Mouse (Mus musculus): ENCODE data around the gene Cpeb2.

Cpeb2 gene

DNA sequence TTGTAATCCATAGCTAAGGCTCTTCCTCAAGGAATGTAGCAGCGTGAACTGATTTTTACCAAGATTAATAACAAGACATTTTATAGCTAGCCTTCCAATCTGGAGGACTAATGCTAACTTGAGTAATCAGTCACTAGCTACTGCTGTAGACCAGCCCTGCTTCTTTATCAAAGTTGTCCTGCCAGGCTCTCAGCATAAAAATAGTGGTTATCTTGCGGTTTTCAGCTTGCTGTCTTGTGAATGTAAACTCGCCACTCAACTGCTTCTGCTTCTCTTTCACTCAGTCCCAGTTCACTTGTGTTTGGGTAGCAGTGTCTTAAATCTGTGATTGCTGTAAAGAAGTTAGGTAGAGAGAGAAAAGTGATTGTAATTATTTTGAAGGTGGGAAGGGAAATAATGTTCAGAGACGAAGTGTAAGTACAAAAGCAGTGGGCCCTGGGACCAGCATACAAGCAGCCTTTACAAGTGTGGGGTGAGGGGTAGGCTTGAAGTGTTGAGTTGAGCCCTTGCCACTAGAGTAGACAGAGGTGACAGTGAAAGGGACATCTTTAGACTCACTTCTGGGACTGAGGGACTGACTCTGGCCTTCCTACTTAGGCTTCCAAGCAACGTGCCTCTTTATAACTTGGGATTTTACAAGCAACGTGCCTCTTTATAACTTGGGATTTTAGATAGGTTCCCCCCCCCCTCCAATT is 6.3 kb downstream of the Cpeb2 start:
- DNase-seq (ENCODE audit: low read depth, low spot score), result no peak

DNA sequence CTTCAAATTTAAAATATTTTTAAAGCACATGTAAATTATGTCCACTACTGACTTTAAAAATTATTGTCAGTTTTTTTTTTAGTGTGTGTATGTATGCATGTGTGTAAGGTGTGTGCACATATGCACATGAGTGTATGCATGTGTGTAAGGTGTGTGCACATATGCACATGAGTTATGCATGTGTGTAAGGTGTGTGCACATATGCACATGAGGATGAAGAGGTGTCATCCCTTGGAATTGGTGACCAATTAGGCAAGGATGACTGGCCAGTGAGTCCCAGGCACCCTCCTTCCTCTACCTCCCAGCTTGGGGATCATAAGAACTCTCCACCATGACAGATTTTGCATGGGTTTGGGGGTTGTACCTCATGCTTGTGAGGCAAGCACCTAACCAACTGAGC is 7.8 kb downstream of the Cpeb2 start:
- no peak for DNase-seq (ENCODE audit: low read depth, low spot score)

DNA sequence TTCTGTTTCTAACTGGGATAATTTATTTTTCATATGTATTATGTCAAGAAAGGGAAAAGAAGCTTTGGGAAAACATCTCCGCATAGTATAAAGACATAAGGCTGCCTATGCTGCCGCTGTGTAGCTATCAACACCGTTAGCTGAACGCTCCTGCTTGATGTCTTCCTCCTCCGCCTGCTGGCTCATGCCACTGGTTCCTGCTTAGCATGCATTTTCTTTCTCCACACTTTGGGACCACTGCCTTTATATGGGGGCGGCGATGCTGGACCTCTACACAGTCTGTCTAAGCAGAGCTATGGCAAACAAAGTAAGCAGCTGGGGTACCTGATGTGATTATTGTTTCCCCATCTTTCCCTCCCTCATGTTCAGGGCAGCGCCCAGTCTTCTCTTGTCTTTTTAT is 13.3 kb downstream of the Cpeb2 start:
- DNase-seq (ENCODE audit: low read depth, low spot score), result no peak

DNA sequence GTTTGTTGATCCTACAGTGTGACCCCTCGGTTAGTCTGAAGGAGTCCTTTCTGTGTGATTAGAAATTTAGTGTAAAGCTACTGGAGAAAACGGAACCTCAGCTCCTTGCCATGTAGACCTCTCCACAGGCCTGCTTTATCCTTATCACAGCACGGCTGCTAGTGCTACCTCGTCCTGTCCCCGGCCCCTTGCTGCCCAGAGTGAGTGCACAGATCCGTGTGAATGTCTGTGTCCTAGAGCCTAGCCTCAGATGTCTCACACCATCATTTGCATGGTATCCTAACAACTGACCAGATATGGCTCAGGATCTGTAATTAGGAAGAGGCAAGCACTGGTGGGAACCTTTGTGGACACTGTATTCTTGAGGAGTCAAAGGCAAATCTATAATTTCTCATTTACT is 14.0 kb downstream of the Cpeb2 start:
- DNase-seq (ENCODE audit: low read depth, low spot score), result no peak

DNA sequence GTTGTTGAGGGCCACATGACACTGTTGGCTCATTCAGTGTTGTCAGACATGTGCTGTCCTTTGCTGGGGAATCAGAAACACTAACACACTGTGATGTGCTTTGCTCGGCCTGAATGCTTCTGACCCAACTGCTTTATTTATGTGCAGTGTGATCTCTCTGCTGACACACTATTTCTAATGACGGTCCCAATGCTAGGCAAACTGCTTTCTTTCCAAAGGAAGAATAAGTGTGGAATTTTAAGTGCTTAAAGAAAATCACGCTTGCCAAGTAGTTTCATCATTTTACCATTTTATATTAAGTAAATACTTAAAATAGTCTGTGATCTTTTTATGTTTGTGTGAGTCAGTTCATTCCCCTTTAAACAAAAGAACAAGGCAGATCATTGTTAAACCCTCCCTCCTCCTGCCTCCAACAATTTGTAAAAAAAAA is 15.0 kb downstream of the Cpeb2 start:
- DNase-seq (ENCODE audit: low read depth, low spot score), result no peak

DNA sequence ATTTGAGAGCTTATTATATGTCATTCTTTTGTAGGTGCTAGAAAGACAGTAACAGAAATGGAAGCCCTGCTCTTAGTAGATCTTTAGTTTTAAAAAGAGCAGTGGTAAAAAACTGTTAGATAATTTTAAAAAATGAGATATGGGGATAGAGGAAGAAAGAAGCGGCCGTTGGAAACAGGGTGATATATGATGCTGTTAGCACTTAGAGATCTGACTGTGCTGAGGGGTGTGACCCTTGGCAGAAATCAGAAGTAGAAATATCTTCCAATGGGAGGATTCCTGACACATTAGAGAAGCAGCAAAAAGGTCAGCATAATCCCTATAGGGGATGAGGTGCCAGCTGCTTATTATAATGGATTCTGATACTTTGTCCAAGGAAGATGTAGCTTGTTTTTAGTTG is 24.5 kb downstream of the Cpeb2 start:
- no peak for DNase-seq (ENCODE audit: low read depth, low spot score)

DNA sequence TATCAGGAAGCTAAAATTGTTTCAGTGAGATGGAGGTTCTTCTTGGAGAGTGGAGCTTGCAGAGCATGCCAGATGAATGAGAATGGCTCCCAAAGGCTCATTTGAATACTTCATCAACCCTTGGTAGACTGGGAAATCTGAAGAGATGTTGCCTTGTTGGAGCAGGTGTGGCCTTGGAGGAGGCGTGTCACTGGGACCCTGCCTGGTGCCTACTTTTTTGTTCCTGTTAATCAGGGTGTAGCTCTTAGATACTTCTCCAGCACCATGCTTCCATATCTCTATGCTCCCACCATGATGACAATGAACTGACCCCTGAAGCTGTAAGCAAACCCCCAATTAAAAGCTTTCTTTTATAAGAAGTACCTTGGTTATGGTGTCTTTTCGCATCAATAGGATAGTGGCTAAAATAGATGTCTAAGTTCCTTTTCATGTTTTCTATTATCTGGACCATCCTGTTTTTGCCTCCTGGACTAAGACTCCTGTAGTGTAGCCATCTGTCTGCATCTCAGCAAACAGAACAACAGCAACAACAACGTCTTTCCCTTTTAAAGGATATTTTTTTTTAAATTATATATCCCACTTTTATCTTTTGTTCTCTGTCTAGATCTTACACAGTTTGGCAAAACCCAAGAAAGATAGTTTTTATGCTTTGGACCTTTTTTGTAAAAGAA is 25.6 kb downstream of the Cpeb2 start:
- DNase-seq (ENCODE audit: low read depth, low spot score), result no peak

DNA sequence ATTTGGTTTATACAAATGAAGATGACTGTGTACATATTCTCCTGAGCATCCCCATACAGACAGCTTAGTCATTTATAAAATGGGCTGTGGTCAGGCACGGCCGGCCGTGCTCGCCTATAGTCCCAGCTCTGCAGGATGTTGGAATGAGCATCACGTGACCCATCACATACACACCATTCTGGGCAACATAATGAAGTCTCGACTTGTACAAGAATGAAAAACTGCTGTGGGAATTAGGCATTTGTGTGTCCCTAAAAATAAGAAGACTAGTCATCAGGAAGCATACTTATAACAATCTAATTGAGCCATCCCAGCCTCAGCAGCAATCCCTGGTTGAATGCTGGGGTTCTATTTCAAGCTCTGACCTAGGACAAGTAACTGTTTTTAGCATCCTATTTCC is 28.8 kb downstream of the Cpeb2 start:
- no peak for DNase-seq (ENCODE audit: low read depth, low spot score)

DNA sequence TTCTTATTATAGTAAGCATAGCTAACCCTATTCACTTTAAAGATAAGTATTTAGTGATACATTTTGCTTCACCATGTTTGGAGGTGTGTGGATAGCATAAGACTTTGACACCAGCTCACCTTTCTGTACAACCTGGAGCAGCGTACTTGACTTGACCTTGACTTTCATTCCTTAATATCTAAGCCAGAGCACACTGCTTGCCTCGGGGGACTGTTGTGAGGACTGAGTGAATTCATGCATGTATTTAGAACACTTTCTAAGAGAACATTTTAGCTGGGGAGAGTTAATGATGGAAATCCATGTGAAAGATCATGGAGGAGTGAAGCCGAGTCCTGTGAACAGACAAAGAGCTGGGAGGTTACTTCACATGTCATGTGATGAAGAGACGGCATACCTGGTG is 31.0 kb downstream of the Cpeb2 start:
- DNase-seq (ENCODE audit: low read depth, low spot score), result no peak

DNA sequence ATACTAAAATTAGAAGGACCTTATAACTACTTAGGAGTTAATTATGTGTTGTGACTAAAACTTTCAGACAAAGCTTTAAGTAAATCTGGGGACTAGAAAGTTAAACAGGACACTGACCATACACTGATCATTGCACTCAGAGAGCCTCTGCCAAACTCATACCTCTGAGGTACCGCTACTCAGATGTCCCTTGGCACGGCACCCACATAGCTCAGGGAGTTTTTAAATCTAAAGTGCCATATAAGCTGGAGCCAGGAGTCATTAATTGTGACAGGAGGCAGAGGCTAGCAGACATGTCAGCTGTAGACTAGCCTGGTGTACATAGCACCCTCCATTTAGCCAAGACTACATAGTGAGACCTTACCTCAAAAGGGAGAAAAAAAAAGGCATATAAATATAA is 31.7 kb downstream of the Cpeb2 start:
- DNase-seq (ENCODE audit: low read depth, low spot score), result no peak

DNA sequence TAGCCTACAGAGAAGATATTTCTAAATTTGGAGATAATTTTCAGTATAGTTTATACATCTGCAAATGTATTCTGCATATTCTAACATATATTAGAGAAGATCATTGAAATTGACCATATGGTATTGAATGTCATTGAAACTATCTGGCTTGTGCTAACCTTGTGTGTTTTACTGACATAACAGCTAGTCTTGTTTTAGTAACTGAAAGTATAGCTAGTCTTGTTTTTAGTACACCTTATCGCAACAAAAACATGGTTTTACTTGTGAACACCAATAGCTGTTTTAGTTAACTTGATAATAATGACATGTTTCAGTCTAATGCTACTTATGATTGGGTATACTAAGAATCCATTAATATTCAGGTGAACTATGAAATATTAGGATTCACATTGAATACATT is 45.0 kb downstream of the Cpeb2 start:
- no peak for DNase-seq (ENCODE audit: low read depth, low spot score)

DNA sequence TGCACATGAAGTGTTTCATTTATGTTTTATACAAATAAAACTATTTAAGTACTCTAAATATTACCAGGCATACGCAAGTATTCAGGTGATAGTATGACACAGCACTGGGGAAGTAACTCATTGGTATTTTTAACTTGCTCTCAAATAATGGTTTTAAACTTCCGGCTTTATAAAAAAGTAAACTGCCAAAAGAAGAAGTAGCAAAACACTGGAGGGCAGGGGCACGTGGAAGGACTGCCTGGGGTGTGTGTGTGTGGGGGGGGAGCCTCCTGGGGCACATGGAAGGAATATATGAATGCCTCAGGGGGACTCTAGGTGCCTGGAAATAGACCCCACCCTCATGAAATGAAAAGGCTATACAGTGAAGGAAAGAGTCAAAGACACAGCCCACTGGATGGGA is 46.8 kb downstream of the Cpeb2 start:
- no peak for DNase-seq (ENCODE audit: low read depth, low spot score)

DNA sequence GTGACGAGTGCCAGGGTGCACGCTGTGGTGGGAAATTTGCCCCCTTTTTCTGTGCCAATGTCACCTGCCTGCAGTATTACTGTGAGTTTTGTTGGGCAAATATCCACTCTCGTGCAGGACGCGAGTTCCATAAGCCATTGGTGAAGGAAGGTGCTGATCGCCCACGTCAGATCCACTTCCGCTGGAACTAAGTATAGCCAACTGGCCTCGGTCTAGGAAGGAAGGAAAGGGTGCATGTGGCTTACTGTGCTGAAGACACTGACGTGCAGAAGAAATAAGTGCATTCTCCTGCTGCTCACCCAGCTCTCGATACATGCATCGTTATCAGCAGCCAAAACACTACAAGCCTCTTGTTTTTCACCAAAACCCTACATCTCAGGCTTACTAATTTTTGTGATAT is 52.8 kb downstream of the Cpeb2 start:
- no peak for DNase-seq (ENCODE audit: low read depth, low spot score)

DNA sequence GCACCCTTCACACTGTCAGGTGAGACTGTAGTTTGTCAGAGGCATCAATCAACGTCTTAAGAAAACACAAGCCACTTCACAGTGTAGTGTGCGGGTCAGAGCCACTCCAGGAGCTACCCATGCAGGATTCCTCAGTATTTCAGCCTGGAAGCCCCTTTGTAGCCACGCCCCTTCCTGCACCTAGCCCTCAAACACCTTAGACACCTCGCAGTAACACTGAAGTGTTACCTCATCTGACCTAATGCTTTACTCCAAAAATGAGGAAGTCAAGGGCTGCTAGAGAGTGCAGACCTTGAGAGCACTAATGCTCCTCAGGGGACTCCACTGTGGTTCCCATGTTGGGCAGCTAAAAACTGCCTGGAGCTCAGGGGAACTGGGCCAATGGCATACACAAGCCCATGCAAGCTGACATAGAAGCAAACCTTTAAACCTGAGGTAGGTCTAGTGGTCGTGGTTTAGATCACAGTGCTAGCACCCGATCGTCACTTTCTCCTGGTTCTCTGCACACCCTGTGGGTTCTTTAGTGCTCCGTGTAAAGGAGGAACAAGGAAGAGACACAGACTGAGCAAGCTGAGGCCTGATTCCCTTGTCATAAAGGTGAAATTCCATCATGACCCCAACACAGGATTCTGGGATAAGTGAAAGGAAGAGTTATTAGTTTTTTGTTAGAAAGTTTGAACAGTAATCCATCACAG is 56.9 kb downstream of the Cpeb2 start:
- DNase-seq (ENCODE audit: low read depth, low spot score), result no peak

DNA sequence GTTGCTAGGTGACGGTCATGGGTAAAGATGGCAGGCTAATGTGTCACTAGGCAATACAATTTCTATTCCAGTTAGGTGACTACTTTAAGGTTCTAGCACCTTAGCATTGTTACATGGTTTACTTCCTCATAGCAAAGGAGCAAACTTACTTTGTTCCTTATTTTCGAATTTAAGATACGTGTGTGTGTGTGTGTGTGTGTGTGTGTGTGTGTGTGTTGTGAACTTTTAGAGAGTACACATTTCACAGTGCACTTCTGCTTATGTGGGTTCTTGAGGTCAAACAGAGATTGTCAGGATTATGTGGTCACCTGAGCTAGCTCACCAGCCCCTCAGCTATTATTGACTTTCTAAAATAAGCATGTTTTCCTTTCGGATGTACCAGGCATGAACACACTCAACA is 60.2 kb downstream of the Cpeb2 start:
- no peak for DNase-seq (ENCODE audit: low read depth, low spot score)

DNA sequence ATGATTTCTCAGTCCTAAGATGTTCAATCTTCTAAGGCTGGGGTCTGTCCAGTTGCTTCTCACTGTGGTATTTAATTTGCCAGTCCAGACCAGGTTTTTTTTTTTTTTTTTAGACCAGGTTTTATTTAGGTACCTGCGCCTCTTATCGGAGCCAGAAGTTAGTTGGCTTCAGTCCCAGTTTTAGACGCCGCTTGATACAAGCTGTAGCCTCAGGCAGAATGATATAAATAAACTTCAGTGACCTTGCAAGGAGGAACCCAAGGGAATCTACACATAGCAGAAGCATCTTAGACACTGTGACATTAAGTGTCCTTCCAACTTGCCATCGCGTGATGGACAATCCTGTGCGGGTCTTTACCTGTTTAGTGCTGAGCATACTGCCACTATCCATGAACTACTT is 64.5 kb downstream of the Cpeb2 start:
- no peak for DNase-seq (ENCODE audit: low read depth, low spot score)

DNA sequence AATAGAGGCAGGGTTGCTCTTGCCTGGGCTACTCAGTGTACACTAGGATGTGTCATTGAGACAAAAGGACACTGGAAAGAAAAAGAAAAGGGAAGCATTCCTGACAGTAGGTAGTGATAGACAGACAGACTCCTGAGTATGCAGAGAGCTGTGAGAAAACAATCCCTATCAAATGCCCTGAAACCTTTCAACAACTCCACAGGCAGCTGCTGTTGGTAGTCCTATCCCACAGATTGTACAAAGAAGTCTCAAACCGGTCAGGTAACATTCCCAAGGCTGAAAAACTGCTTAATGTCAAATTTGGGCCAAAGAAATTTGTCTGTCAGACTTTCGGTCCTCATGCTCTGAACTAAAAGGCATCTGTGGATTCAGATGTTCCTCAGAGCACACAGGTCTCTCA is 66.0 kb downstream of the Cpeb2 start:
- DNase-seq (ENCODE audit: low read depth, low spot score), result no peak

DNA sequence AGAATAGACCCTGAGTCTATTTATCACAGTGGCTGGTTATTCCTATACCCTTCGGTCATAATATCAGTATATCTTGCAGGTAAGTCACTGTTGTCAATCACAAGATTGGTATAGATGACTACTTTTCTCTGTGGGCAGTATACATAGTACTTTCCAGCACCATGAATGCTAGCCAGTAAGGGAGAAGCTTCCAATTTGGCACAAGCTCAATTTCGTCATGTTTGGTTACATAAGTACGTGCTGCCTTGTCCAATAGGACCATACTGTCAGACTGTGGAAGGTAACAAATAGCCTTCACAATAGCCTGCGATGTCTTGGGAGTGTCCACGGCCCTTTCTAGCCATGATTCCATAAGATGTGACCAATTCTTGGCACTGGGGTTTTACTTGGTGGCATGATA is 67.1 kb downstream of the Cpeb2 start:
- no peak for DNase-seq (ENCODE audit: low read depth, low spot score)

DNA sequence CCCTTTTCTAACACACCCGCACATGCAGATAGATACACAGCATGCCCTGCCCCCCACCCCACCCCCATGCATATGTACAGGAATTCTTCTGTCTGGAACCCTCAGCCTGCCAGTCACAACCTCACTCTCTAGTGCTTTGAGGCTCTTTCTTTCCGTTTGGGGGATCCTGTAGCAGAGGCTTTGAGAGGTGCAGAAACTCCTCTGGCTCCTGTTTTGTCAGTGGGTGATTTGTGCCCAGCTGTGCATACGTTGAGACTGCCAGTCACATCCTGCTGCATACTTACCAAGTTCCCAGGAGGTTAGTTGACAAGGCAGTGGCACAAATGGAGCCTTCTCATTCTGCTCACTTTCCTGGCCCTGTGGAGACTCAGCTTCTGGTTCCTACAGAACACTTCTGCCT is 68.0 kb downstream of the Cpeb2 start:
- no peak for DNase-seq (ENCODE audit: low read depth, low spot score)

DNA sequence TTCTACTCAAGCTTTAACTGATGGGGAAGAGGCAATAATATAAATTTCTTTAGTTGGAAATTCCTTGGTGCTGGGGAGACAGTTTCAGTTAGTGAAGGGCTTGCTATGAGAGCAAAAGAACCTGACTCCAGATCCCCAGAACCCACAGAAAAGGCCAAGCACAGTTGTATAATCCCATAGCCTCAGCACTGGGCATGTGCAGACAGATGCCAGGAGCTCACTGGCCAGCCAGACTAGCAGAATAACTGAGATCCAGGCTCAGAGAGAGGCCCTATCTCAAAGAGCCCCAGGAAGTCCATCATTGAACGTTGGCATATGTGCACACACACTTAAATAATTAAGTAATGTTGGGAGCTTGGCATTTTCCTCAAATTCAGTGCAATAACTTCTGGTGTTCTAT is 70.5 kb downstream of the Cpeb2 start:
- DNase-seq (ENCODE audit: low read depth, low spot score), result no peak

DNA sequence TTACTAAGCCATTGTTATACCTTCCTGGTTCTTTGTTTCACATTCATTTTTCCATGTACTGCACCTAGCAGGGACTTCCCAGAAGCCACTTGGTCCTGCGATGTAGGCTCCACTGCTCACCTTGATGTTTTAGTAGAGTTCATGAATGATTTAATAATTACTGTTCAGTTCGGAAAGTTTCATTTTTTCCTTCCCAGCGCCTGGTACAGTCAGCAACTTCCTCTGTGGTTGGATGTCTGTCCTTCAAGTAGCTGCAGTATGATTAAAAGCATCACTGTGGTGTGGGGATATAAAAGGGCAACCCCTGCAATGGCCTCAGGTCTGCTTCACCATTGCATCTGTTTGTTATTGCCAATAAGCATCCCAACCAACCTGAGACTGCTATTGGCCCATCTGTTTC is 72.5 kb downstream of the Cpeb2 start:
- DNase-seq (ENCODE audit: low read depth, low spot score), result no peak

DNA sequence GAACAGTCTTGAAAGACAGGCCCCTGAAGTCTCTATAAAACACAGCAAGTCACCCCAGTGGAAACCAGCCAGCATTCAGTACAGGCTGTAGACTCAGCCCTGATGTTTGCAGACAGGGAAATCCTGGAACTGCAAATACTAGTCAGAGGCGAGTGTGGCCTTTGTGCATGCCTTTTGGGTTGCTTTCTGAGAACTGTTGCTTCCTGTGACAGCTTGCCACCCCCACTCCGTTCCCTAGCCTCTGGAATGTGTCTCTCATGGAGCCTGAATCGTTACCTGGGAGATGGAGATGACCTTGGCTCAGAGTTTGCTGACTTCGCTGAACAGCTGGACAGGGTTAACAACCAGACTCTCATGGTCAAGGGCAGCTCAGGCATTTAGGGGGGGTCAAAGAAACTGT is 77.0 kb downstream of the Cpeb2 start:
- no peak for DNase-seq (ENCODE audit: low read depth, low spot score)

DNA sequence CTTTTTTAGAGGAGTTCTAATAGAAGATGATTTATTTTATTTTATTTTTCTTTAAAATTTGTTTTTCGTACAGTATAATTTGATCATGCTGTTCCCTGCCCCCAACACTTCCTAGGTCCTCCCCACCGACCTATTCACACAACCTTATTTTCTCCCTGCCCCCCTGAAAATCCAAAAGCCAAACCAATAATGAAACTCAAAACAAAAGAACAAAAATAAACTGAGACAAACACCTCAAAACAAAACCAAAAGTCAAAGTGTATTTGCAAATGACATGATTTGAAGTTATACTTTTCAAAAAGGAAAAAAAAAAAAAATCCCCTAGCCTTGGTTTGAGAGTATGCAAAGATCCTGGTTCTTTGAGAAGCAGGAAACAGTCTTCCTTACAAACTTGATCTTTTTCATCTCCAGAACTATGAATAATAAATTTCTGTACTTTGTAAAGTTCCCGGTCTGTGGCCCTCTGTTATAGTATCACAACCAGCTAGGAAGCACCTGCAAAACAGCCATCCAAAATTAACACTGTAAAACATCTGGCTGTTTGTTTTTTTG is 91.4 kb downstream of the Cpeb2 start:
- no peak for DNase-seq (ENCODE audit: low read depth, low spot score)

All from ES-CJ7 (cell line).